Comparison of ENCODE assay signal across 11 mouse cellular contexts in the genomic region with DNA sequence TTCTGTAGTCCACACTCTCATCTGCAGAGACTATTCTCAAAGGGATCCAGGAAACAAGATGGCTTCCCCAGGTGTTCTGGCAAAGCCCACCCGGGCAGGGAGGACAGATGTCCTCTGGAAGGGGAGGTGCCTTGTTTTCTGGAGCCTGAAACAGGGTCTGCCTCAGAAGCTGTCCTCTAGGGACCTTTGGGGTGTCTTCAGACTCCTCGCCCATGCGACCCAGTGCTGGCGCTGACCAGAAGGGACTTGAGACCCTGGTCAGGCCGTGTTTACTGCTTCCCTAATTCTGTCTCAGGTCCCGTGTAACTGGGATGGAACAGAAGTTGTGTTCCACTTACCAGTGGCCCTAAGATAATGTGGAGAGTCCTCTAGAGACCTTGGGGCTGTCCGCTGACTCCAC. TPM values are rescaled to one million over a fixed set of nuclear protein-coding genes. Genes with fewer than 3 reads are reported as not detected.
"Had no signal": no experiment of that assay in that cellular context is flagged by ENCODE, and none has a peak within 500 bp of the region (broad histone marks: within the 10 kb centered on the region; RNA-seq: fewer than 3 reads in every experiment).

No protein-coding gene starts in this region.

- DNase-seq: kidney, adult 2 months; kidney, postnatal 14 days; lung, postnatal 36 days; thymus, postnatal 4 days had no signal

- H3K27me3 ChIP-seq: kidney, embryonic 15.5 days; neural tube, embryonic 12.5 days had no signal

- H3K36me3 ChIP-seq: kidney, embryonic 15.5 days; neural tube, embryonic 12.5 days had no signal

- ATAC-seq: intestine, embryonic 16.5 days had no signal

- H3K4me2 ChIP-seq: kidney, embryonic 15.5 days; neural tube, embryonic 12.5 days had no signal

- H3K27ac ChIP-seq: kidney, embryonic 15.5 days; neural tube, embryonic 12.5 days; stomach, postnatal 0 days had no signal

- H3K4me3 ChIP-seq: kidney, embryonic 15.5 days; neural tube, embryonic 12.5 days had no signal

- H3K4me1 ChIP-seq: kidney, embryonic 15.5 days; neural tube, embryonic 12.5 days had no signal

- H3K9ac ChIP-seq: kidney, embryonic 15.5 days; neural tube, embryonic 12.5 days had no signal

RNA-seq across cellular contexts. Expression of a gene that starts 57.9 kb away (rescaled TPM):
- polyA plus RNA-seq: intestine, embryonic 16.5 days; kidney, adult 2 months; kidney, embryonic 15.5 days; large intestine, adult 2 months; limb, embryonic 11.5 days; lung, embryonic 16.5 days; neural tube, embryonic 12.5 days had no signal
